Mouse (Mus musculus) T-helper 17 cell (primary cell): ENCODE results near the gene Mrto4.

Experiments used
- in situ Hi-C, 2 experiments: fragments of 300-600 bp; cut with MboI, MseI; formaldehyde crosslinking; loops; 1 replicate in 1 of 2; 2 replicates in 1 of 2; pipeline ENCODE4 v1.15.1; 2025; ENCODE audit warnings: high pct_unique_total_duplicates in 2 of 2

Gene Mrto4

GRCm38 (mm10) chr4:139341556-139342233 lies 10.7 kb downstream of the Mrto4 start:
- in situ Hi-C loops: no loop called here

- in situ Hi-C loops: no loop called here
These were observed 11.5 kb downstream of the Mrto4 start for GRCm38 (mm10) chr4:139340835-139341234.

- in situ Hi-C loops: no loop called here
These were observed 14.2 kb downstream of the Mrto4 start for GRCm38 (mm10) chr4:139338145-139338544.

GRCm38 (mm10) chr4:139336822-139337483 lies 15.4 kb downstream of the Mrto4 start:
- in situ Hi-C loops: no loop called here

- in situ Hi-C loops: no loop called here
These were observed 16.9 kb downstream of the Mrto4 start for GRCm38 (mm10) chr4:139335507-139335906.

GRCm38 (mm10) chr4:139334631-139335295 lies 17.6 kb downstream of the Mrto4 start:
- in situ Hi-C loops: no loop called here

GRCm38 (mm10) chr4:139330605-139331004 lies 21.8 kb downstream of the Mrto4 start:
- in situ Hi-C loops: no loop called here

GRCm38 (mm10) chr4:139319740-139320139 lies 32.6 kb downstream of the Mrto4 start:
- in situ Hi-C loops: no loop called here

GRCm38 (mm10) chr4:139318449-139318848 lies 33.9 kb downstream of the Mrto4 start:
- in situ Hi-C loops: no loop called here

- in situ Hi-C loops: no loop called here
These were observed 39.7 kb downstream of the Mrto4 start for GRCm38 (mm10) chr4:139312632-139313031.

GRCm38 (mm10) chr4:139311707-139312106 lies 40.7 kb downstream of the Mrto4 start:
- in situ Hi-C loops: no loop called here

- in situ Hi-C loops: no loop called here
These were observed 41.3 kb downstream of the Mrto4 start for GRCm38 (mm10) chr4:139310899-139311701.

- in situ Hi-C loops: no loop called here
These were observed 42.0 kb downstream of the Mrto4 start, which contains the start of the genes Pqlc2 and Akr7a5 for GRCm38 (mm10) chr4:139310171-139310898. Gene Pqlc2 (minus strand): TSS chr4:139310708. Gene Akr7a5 (plus strand): TSS chr4:139310744.

GRCm38 (mm10) chr4:139309651-139310050 lies 42.7 kb downstream of the Mrto4 start:
- in situ Hi-C loops: no loop called here

- in situ Hi-C loops: no loop called here
These were observed 44.5 kb downstream of the Mrto4 start for GRCm38 (mm10) chr4:139307916-139308315.

GRCm38 (mm10) chr4:139305521-139305920 lies 46.9 kb downstream of the Mrto4 start:
- in situ Hi-C loops: no loop called here

GRCm38 (mm10) chr4:139302241-139302640 lies 50.1 kb downstream of the Mrto4 start:
- in situ Hi-C loops: no loop called here

- in situ Hi-C loops: no loop called here
These were observed 50.6 kb downstream of the Mrto4 start for GRCm38 (mm10) chr4:139301780-139302179.

- in situ Hi-C loops: no loop called here
These were observed 53.6 kb downstream of the Mrto4 start for GRCm38 (mm10) chr4:139298671-139299366.

- in situ Hi-C loops: no loop called here
These were observed 54.8 kb downstream of the Mrto4 start for GRCm38 (mm10) chr4:139297566-139297965.
